Mouse (Mus musculus): ENCODE data around the gene Trim11. TPM values are rescaled to one million over a fixed set of nuclear protein-coding genes. Genes with fewer than 3 reads are reported as not detected.

The Trim11 gene
- total and polyA plus RNA-seq, 3 experiments = 24.8 to 27.0 TPM; not detected in 1

DNA sequence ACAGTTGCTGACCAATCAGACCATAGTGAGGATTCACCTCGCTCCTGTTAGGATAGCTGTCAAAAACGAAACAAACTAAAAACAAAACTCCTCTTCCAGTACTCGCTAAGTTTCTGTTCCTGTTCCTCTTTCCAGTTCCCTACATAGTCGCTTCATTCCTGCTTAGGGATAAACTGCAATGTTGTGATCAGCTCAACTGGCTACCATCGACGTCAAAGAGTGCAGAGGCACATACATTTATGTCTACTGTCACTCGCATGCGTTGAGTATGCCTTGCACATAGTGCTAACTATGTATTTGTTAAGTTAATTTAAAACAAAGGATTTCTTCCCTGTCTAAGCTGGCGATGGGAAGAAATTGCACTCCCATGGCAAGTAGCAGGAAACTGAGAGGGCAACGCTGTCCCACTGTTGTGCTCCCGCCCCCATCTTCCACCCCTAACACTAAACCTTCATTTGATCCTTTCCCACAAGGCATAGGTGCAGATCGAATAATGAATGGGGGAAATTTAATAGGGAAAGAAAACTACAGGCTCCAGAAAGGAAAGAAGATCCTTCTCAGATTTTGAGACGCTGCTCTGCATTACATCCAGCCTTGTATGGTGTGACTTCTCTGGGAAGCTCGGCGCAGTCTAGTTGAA lies 18.6 kb upstream of the Trim11 start:
- DNase-seq (ENCODE audit: low read depth, low spot score) = no peak
- Histone ChIP-seq H3K9ac (ENCODE audit: control insufficient read depth, low read depth, low read length, poor library complexity, severe bottlenecking) (no peak overlapping the region), H3K79me2 (ENCODE audit: control insufficient read depth, insufficient read depth, low read length, poor library complexity) (peaks cover 11% of the 10 kb centered on the region), H3K9me3 (replicated peaks; ENCODE audit: insufficient read depth, low read length) (no peaks in the 10 kb centered on the region), H3K36me3 (ENCODE audit: control insufficient read depth in 1 of 2, insufficient read depth in 2 of 2, low read length in 2 of 2) (peaks cover 0 to 10% of the 10 kb centered on the region in 2 experiments; a peak in 2 of 4 replicates), H3K4me1 (ENCODE audit: control insufficient read depth in 1 of 2, insufficient read depth in 2 of 2, low read length in 2 of 2) (peaks cover 5% of the 10 kb centered on the region in 2 experiments; a peak in 3 of 4 replicates), H3K27me3 (ENCODE audit: control insufficient read depth in 1 of 2, insufficient read depth in 2 of 2, low read length in 2 of 2) (no peaks in the 10 kb centered on the region), H3K4me3 (ENCODE audit: control insufficient read depth in 1 of 2, insufficient read depth in 1 of 2, low read depth in 2 of 2, low read length in 2 of 2) (no peak overlapping the region), H3K27ac (ENCODE audit: control insufficient read depth, low read depth, low read length) (no peak overlapping the region)
- TF ChIP-seq SMC3 (IDR thresholded peaks at IDR 0.05; ENCODE audit: low read depth, low read length) (no peak), ETS1 (IDR thresholded peaks at IDR 0.05; ENCODE audit: low read depth, low read length) (no peak), CHD2 (IDR thresholded peaks at IDR 0.05; ENCODE audit: low read length) (no peak), USF2 (IDR thresholded peaks at IDR 0.05; ENCODE audit: borderline replicate concordance in 1 of 2, insufficient read depth in 1 of 2, low read depth in 1 of 2, low read length in 2 of 2) (no peak), MAZ (IDR thresholded peaks at IDR 0.05; ENCODE audit: low read depth, low read length) (no peak)

DNA sequence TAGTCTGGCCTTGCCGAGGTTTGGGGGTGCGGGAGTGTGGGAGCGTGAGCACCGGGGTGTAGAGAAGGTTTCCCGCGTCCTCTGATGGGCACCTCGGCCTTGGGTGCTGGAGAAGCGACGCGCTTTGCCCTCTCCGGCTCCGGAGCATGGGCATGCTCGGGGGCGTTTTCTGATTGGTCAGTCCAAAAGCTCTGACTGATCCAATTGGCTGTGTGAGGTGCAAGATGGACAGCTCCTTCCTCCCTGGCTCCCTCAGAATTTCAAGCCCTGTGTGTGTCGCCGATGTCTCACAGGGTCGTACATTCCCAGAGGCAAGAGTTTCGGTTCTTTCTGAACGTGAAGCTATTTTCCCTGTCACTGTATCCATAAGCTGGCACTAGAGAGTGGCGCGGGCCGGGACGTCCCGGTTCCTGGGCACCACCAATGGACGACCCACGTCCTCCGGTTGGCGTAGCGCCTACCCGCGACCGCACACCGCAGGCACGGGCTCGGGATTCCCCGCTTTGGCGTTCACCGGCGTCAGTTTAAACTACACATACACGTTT lies 17.9 kb upstream of the Trim11 start:
- H3K4me3 ChIP-seq (ENCODE audit: control insufficient read depth in 1 of 2, insufficient read depth in 1 of 2, low read depth in 2 of 2, low read length in 2 of 2) = no peak overlapping the region
- H3K36me3 ChIP-seq (ENCODE audit: control insufficient read depth in 1 of 2, insufficient read depth in 2 of 2, low read length in 2 of 2) = peaks cover 0 to 10% of the 10 kb centered on the region in 2 experiments; a peak in 2 of 4 replicates
- H3K4me1 ChIP-seq (ENCODE audit: control insufficient read depth in 1 of 2, insufficient read depth in 2 of 2, low read length in 2 of 2) = peaks cover 5% of the 10 kb centered on the region in 2 experiments; a peak in 3 of 4 replicates
- no peaks in the 10 kb centered on the region for H3K9me3 ChIP-seq (replicated peaks; ENCODE audit: insufficient read depth, low read length)
- TF ChIP-seq MXI1 (IDR thresholded peaks at IDR 0.05; ENCODE audit: low read depth, low read length) = no peak
- no peak for TF ChIP-seq POLR2AphosphoS2 (IDR thresholded peaks at IDR 0.05; ENCODE audit: low read length)
- no peak for TF ChIP-seq JUND (IDR thresholded peaks at IDR 0.05; ENCODE audit: low read depth, low read length)
- no peak for TF ChIP-seq ZC3H11A (IDR thresholded peaks at IDR 0.05; ENCODE audit: low read depth, low read length)
- no peak for TF ChIP-seq ZKSCAN1 (IDR thresholded peaks at IDR 0.05; ENCODE audit: low read depth, low read length)
- no peak for TF ChIP-seq BHLHE40 (IDR thresholded peaks at IDR 0.05; ENCODE audit: borderline replicate concordance, low read depth, low read length)
- no peak for TF ChIP-seq MYC (IDR thresholded peaks at IDR 0.05; ENCODE audit: low read depth, low read length)
- TF ChIP-seq CHD1 (IDR thresholded peaks at IDR 0.05; ENCODE audit: low read depth, low read length) = no peak
- TF ChIP-seq SMC3 (IDR thresholded peaks at IDR 0.05; ENCODE audit: low read depth, low read length) = no peak
- TF ChIP-seq ETS1 (IDR thresholded peaks at IDR 0.05; ENCODE audit: low read depth, low read length) = no peak
- no peak for TF ChIP-seq RCOR1 (IDR thresholded peaks at IDR 0.05; ENCODE audit: low read depth, low read length)
- no peak for TF ChIP-seq MEF2A (IDR thresholded peaks at IDR 0.05; ENCODE audit: extremely low read depth, insufficient replicate concordance, low read depth, low read length, poor library complexity, severe bottlenecking)
- TF ChIP-seq USF1 (IDR thresholded peaks at IDR 0.05; ENCODE audit: low read depth, low read length) = no peak
- TF ChIP-seq E2F4 (IDR thresholded peaks at IDR 0.05; ENCODE audit: borderline replicate concordance, low read depth, low read length) = no peak
- TF ChIP-seq POLR2AphosphoS5 (IDR thresholded peaks at IDR 0.05; ENCODE audit: borderline replicate concordance, low read depth, low read length) = no peak
- no peak for TF ChIP-seq POLR2A (IDR thresholded peaks at IDR 0.05; ENCODE audit: control insufficient read depth in 1 of 2, insufficient read depth in 1 of 2, low read depth in 1 of 2, low read length in 2 of 2, poor library complexity in 1 of 2)
- TF ChIP-seq USF2 (IDR thresholded peaks at IDR 0.05; ENCODE audit: borderline replicate concordance in 1 of 2, insufficient read depth in 1 of 2, low read depth in 1 of 2, low read length in 2 of 2) = no peak
- TF ChIP-seq CHD2 (IDR thresholded peaks at IDR 0.05; ENCODE audit: low read length) = no peak
- H3K27ac ChIP-seq (ENCODE audit: control insufficient read depth, low read depth, low read length) = no peak overlapping the region
- no peaks in the 10 kb centered on the region for H3K27me3 ChIP-seq (ENCODE audit: control insufficient read depth in 1 of 2, insufficient read depth in 2 of 2, low read length in 2 of 2)
- H3K79me2 ChIP-seq (ENCODE audit: control insufficient read depth, insufficient read depth, low read length, poor library complexity) = peaks cover 10% of the 10 kb centered on the region
- H3K9ac ChIP-seq (ENCODE audit: control insufficient read depth, low read depth, low read length, poor library complexity, severe bottlenecking) = no peak overlapping the region
- no peak for DNase-seq (ENCODE audit: low read depth, low spot score)

Data from MEL (cell line).